Mouse (Mus musculus) forebrain, embryonic 16.5 days (tissue): Measurements from ENCODE around the gene Flvcr2. TPM values are rescaled to one million over a fixed set of nuclear protein-coding genes. Genes with fewer than 3 reads are reported as not detected.
A peak's percentile ranks its signal among the peaks of the same experiment; 100 is the strongest.

Source experiments
- ATAC-seq: fragments of 200-750 bp; cut with Nextera tagmentation; 2 replicates; pipeline ENCODE4 v1.8.0; 2017; ENCODE audit warnings: mild to moderate bottlenecking, moderate library complexity
- H3K27ac ChIP-seq: fragments of 300-500 bp; sonication (generic); 2 replicates; pipeline ENCODE4 v1.5.1; 2014; ENCODE audit warnings: low read length, control low read depth
- H3K27me3 ChIP-seq: fragments of 300-500 bp; sonication (generic); replicated peaks from 2 replicates; pipeline ENCODE4 v1.6.1; 2014; ENCODE audit warnings: low read length; ENCODE audit not compliant: control insufficient read depth, insufficient read depth
- H3K36me3 ChIP-seq: fragments of 300-500 bp; sonication (generic); 2 replicates; pipeline ENCODE4 v1.6.1; 2014; ENCODE audit not compliant: control insufficient read depth, insufficient read depth
- H3K4me1 ChIP-seq: fragments of 300-500 bp; sonication (generic); replicated peaks from 2 replicates; pipeline ENCODE4 v1.6.1; 2014; ENCODE audit warnings: low read length; ENCODE audit not compliant: control insufficient read depth, insufficient read depth
- H3K4me2 ChIP-seq: fragments of 300-500 bp; sonication (generic); 2 replicates; pipeline ENCODE4 v1.6.1; 2014; ENCODE audit warnings: mild to moderate bottlenecking, low read length, control low read depth
- H3K4me3 ChIP-seq: fragments of 300-500 bp; sonication (generic); replicated peaks from 2 replicates; pipeline ENCODE4 v1.5.1; 2014; ENCODE audit warnings: mild to moderate bottlenecking, low read length, control low read depth
- H3K9ac ChIP-seq: fragments of 300-500 bp; sonication (generic); replicated peaks from 2 replicates; pipeline ENCODE4 v1.6.1; 2014; ENCODE audit warnings: low read depth, low read length, control low read depth
- H3K9me3 ChIP-seq: fragments of 300-500 bp; sonication (generic); 2 replicates; pipeline ENCODE4 v1.6.1; 2016; ENCODE audit warnings: low read length; ENCODE audit not compliant: control insufficient read depth
- WGBS: fragments of 180-500 bp; shearing (Covaris S2); extraction: QIAGEN DNeasy Blood & Tissue Kit; methylation state at CpG from one replicate; pipeline ENCODE4 v1.1.7; 2014; 5-methylcytosine and 5-hydroxymethylcytosine counted together
- polyA plus RNA-seq: library from polyadenylated mRNA; unstranded; fragments of >200 nt; fragmentation: Nextera tagmentation; extraction: Ambion mirVana; gene quantifications from 2 replicates; pipeline ENCODE4 v1.2.1, GENCODE M21; 2015

The Flvcr2 gene
- polyA plus RNA-seq, 1 experiment from 2014 or later: 4.2 TPM

DNA sequence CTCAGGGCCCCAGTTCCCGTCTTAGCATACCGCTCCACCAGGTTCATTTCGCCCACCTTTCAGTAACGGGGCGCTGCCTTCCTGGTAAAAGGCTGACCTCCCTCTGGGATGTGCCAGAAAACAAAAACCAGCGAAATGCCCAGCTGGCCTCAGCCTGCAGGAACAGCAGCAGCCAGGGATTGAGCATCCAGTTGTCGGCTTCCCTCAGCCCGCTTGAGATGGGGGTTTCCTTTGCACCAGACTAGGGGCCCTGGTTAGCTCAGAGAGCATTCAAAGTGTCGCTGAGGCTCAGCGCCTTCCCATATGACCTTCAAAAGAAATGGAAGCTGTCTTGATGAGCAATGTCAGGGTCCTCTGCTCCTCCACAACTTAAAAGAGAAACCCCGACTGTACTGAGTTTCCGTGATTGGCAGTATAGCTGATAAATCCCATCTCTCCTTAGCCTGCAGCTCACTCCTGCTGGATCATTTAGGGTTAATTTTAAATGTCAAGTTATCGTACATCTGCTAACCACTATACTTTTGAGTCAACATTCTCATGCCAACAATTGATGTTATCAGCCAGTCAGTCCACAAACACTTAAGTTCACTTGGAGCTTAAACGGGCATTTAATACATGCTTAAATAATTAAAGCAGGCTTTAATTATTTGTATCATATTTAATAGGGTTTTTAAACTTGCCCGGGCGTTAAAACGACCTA is 40.4 kb upstream of the Flvcr2 start:
- H3K4me3 ChIP-seq: peak overlapping the region; percentile 27
- no peak overlapping the region for H3K27ac ChIP-seq
- WGBS: 20% methylated on average over 17 of the region's 17 CpGs
- no peak for ATAC-seq
- H3K4me2 ChIP-seq: peak overlapping the region; percentile 51
- no peaks in the 10 kb centered on the region for H3K36me3 ChIP-seq
- no peaks in the 10 kb centered on the region for H3K9me3 ChIP-seq
- peaks cover 8% of the 10 kb centered on the region for H3K4me1 ChIP-seq
- no peaks in the 10 kb centered on the region; the same call in 1 of the 2 replicates for H3K27me3 ChIP-seq
- H3K9ac ChIP-seq: peak overlapping the region; percentile 37

DNA sequence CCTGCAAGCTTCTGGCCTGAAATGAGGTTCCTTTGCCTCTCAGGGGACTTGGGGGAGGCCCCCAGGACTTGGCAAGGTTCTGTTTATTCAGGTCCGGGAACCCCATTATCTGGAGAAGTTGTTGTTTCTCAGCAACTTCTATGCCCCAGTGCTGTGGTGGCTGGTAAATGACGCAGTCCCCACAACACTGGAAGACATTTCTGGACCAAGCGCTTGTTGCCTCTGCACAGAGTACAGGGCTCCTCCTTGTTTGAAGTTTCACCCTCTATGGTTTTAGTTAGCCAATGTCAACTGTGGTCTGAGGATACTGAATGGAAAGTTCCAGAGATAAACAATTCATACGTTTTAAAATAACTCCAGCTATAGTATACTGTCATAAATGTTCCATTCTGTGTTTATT is 39.4 kb upstream of the Flvcr2 start:
- WGBS: 76% methylated on average over 4 of the region's 4 CpGs
- Histone ChIP-seq H3K36me3 (no peaks in the 10 kb centered on the region), H3K9me3 (no peaks in the 10 kb centered on the region), H3K4me3 (no peak overlapping the region), H3K27ac (no peak overlapping the region), H3K4me2 (no peak overlapping the region), H3K4me1 (peaks cover 8% of the 10 kb centered on the region), H3K9ac (no peak overlapping the region), H3K27me3 (no peaks in the 10 kb centered on the region; the same call in 1 of the 2 replicates)
- no peak for ATAC-seq

DNA sequence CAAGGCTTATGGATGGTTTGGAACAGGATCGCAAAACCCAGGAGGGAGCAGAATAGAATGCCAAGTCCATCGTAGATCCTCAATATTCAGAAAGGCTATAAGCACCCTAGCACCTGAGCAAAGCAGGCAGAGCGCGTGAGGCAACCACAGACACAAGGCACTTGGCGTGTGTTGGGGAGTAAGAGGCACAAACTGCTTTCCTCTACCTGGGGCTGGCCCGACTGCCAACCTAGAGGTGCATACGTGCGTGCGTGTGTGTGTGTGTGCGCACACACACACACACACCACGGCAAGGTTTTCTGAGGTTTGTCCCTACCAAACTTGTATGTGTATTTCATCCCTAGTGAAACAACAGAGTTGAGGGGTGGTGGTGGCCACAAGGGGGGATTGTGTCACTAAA is 38.9 kb upstream of the Flvcr2 start:
- no peaks in the 10 kb centered on the region for H3K9me3 ChIP-seq
- H3K27ac ChIP-seq: no peak overlapping the region
- H3K4me2 ChIP-seq: no peak overlapping the region
- H3K27me3 ChIP-seq: no peaks in the 10 kb centered on the region; the same call in 1 of the 2 replicates
- WGBS: 87% methylated on average over 11 of the region's 11 CpGs
- ATAC-seq: no peak
- no peak overlapping the region for H3K4me3 ChIP-seq
- H3K36me3 ChIP-seq: no peaks in the 10 kb centered on the region
- peaks cover 8% of the 10 kb centered on the region for H3K4me1 ChIP-seq
- no peak overlapping the region for H3K9ac ChIP-seq

DNA sequence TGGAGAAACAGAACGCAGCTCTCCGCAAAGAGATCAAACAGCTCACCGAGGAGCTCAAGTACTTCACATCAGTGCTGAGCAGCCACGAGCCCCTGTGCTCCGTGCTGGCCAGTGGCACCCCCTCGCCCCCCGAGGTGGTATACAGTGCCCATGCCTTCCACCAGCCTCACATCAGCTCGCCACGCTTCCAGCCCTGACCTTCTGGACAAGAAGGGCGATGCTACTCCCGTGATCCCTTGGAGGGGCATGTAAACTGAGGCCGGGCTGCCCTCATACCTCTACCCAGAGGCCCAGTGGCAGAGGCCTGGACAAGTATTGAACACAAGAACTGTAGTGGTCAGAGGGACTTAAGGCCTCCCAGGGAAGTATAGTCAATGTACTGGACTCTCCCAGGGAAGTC is 37.8 kb upstream of the Flvcr2 start:
- WGBS: 88% methylated on average over 12 of the region's 12 CpGs
- ATAC-seq: no peak
- H3K4me3 ChIP-seq: no peak overlapping the region
- peaks cover 8% of the 10 kb centered on the region for H3K4me1 ChIP-seq
- no peaks in the 10 kb centered on the region for H3K9me3 ChIP-seq
- no peak overlapping the region for H3K4me2 ChIP-seq
- no peaks in the 10 kb centered on the region; the same call in 1 of the 2 replicates for H3K27me3 ChIP-seq
- no peaks in the 10 kb centered on the region for H3K36me3 ChIP-seq
- H3K27ac ChIP-seq: no peak overlapping the region
- H3K9ac ChIP-seq: no peak overlapping the region

DNA sequence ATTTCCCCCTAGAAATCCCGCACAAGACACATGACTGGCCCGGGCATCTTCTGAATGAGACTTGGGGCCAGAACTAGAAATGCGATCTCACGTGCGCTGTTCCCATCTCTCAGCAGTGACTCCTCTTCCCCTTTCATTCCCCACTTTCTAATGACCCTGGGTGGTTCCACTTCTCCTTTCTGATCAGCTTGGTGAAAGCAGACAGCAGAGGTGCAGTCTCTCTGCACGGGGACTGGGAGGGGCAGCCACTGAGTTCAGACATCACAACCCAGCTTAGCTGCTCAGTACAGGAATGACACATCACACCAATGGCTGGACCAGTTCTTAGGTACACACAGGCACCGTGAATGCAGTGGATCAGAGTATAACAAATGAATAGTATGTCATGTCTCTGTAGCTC is 35.6 kb upstream of the Flvcr2 start:
- H3K36me3 ChIP-seq: no peaks in the 10 kb centered on the region
- H3K9me3 ChIP-seq: no peaks in the 10 kb centered on the region
- H3K4me2 ChIP-seq: no peak overlapping the region
- H3K4me1 ChIP-seq: peaks cover 4% of the 10 kb centered on the region
- H3K27me3 ChIP-seq: no peaks in the 10 kb centered on the region; the same call in 1 of the 2 replicates
- 81% methylated on average over 7 of the region's 7 CpGs for WGBS
- no peak overlapping the region for H3K9ac ChIP-seq
- H3K27ac ChIP-seq: no peak overlapping the region
- ATAC-seq: no peak
- no peak overlapping the region for H3K4me3 ChIP-seq

DNA sequence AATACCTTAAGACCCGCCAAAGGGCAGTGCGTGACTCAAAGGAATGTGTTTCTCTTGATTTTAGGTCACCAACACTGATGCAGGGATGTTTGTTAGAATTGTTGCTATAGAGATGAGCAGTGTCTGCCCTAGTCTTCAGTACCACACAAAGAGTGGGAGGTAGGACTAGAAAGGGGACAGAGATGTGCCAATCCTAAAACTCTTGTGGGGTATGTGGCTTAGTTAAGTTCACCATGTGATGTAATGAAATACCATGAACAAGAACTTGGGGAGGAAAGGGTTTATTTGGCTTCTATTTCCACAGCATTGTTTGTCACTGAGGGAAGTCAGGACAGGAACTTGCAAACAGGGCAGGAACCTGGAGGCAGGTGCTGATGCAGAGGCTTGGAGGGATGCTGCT is 33.8 kb upstream of the Flvcr2 start:
- no peak overlapping the region for H3K4me2 ChIP-seq
- H3K27me3 ChIP-seq: no peaks in the 10 kb centered on the region
- no peaks in the 10 kb centered on the region for H3K36me3 ChIP-seq
- H3K9ac ChIP-seq: no peak overlapping the region
- no peak overlapping the region for H3K4me3 ChIP-seq
- H3K4me1 ChIP-seq: no peaks in the 10 kb centered on the region
- 85% methylated on average over 2 of the region's 2 CpGs for WGBS
- no peak for ATAC-seq
- no peaks in the 10 kb centered on the region for H3K9me3 ChIP-seq
- H3K27ac ChIP-seq: no peak overlapping the region

DNA sequence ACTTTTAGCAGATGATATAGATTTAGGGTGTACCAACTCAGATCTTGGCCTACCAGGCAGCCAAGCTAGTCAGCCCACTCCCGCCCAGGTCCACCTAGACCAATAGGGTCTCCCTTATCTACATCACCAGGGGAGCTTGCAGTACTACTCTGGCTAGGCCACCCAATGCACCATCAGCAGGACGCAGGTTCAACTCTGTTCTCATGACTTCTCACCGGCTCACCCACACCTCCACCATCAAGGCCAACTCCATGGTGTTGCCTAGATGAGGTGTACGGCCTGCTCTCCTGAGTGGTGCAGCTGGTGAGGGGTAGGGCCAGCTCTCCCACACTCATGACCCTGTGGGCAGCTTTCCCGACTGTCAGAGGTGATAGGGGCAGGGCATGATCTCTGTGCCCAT is 32.2 kb upstream of the Flvcr2 start:
- H3K4me3 ChIP-seq: no peak overlapping the region
- H3K4me2 ChIP-seq: no peak overlapping the region
- no peaks in the 10 kb centered on the region for H3K4me1 ChIP-seq
- no peak overlapping the region for H3K27ac ChIP-seq
- no peaks in the 10 kb centered on the region for H3K27me3 ChIP-seq
- H3K9ac ChIP-seq: no peak overlapping the region
- no peaks in the 10 kb centered on the region for H3K9me3 ChIP-seq
- no peaks in the 10 kb centered on the region for H3K36me3 ChIP-seq
- 94% methylated on average over 5 of the region's 5 CpGs for whole genome bisulfite sequencing
- no peak for ATAC-seq

DNA sequence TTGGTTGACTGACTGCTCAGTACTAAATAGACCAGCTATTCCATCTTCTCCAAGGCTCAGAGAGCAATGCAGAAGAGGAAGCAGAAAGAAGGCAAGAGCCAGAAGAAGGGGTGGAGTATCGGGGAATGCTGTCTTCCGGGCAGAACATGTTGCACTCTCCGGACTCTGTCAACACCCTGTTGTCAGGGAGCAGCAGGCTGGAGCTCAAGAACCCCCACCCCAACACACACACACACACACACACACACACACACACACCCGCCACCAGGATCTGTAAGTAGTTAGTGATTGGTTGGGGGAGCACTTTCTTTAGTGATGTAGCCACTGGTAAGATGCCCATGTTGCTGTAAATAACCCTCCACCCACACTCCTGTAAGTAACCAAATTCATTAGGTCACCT is 21.0 kb upstream of the Flvcr2 start:
- H3K9ac ChIP-seq: no peak overlapping the region
- no peak for ATAC-seq
- H3K9me3 ChIP-seq: no peaks in the 10 kb centered on the region
- H3K4me1 ChIP-seq: 0 out of 2 replicates have a peak, but pooled peaks cover 2% of the 10 kb centered on the region
- WGBS: 88% methylated on average over 4 of the region's 4 CpGs
- H3K4me2 ChIP-seq: no peak overlapping the region
- no peaks in the 10 kb centered on the region for H3K36me3 ChIP-seq
- H3K27me3 ChIP-seq: no peaks in the 10 kb centered on the region
- no peak overlapping the region for H3K27ac ChIP-seq
- no peak overlapping the region for H3K4me3 ChIP-seq

DNA sequence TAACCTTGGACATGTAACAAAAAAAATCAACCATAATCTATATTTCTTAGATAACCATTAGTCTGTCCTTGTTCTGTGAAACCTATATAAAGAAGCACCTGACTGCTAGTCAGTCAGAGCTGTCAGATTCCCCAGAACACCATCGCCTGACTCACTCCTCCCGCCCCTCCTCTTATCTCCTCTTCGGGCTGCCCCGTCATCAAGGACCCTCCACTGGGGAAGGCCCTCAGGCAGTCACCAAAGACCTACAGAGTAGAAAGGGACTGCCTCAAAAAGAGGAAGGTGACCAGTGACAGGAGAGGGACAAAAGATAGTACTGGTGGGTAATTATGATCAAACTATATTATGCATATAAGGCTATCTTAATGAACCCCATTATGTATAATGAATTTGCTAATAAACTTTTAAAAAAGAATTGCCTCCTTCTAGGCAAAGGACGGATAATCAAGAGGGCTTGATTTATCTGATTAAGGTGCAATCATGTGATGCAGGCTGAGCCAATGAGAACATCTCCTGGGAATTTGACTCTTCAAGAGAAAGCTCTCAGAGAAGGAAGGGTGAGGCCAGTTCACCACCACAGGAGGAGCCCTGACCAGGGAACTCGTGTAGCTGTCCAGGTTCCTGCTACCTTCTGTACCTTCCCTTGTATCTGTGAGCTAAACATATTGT is 19.5 kb upstream of the Flvcr2 start:
- ATAC-seq: no peak
- Histone ChIP-seq H3K9ac (no peak overlapping the region), H3K27ac (no peak overlapping the region), H3K9me3 (no peaks in the 10 kb centered on the region), H3K36me3 (no peaks in the 10 kb centered on the region), H3K4me3 (no peak overlapping the region), H3K4me2 (no peak overlapping the region), H3K27me3 (no peaks in the 10 kb centered on the region), H3K4me1 (0 out of 2 replicates have a peak, but pooled peaks cover 2% of the 10 kb centered on the region)
- 66% methylated on average over 6 of the region's 6 CpGs for WGBS
